Mouse (Mus musculus) left cerebral cortex, adult 11 months (tissue): Measurements from ENCODE around the gene Ksr2.
"Not testable (repeated sequence)": the region's sequence is repeated elsewhere in the genome, so short reads cannot be mapped to it uniquely, and the experiment has no call there.

Source experiments
- DNase-seq: peaks from one replicate; pipeline ENCODE4 v3.0.0; 2022; ENCODE audit warnings: low spot score

Gene Ksr2

GRCm38 (mm10) chr5:117408216-117408615 is 5.6 kb upstream of the Ksr2 start:
- DNase-seq, result no peak

- DNase-seq, result no peak
Observed at GRCm38 (mm10) chr5:117409369-117409768, 4.4 kb upstream of the Ksr2 start.

- no peak for DNase-seq
Observed at GRCm38 (mm10) chr5:117414611-117415010, 811 bp downstream of the Ksr2 start.

GRCm38 (mm10) chr5:117415011-117415912 is 1.5 kb downstream of the Ksr2 start:
- DNase-seq, result no peak

- DNase-seq, result no peak
Observed at GRCm38 (mm10) chr5:117417442-117417841, 3.6 kb downstream of the Ksr2 start.

GRCm38 (mm10) chr5:117433501-117433900 is 19.7 kb downstream of the Ksr2 start:
- DNase-seq, result not testable (repeated sequence)

GRCm38 (mm10) chr5:117440261-117440660 is 26.5 kb downstream of the Ksr2 start:
- no peak for DNase-seq

GRCm38 (mm10) chr5:117441242-117441842 is 27.5 kb downstream of the Ksr2 start:
- DNase-seq, result no peak

- DNase-seq, result no peak
Observed at GRCm38 (mm10) chr5:117442157-117442765, 28.5 kb downstream of the Ksr2 start.

- DNase-seq, result no peak
Observed at GRCm38 (mm10) chr5:117443141-117443540, 29.3 kb downstream of the Ksr2 start.

GRCm38 (mm10) chr5:117443902-117444301 is 30.1 kb downstream of the Ksr2 start:
- DNase-seq, result peak; percentile 45

- no peak for DNase-seq
Observed at GRCm38 (mm10) chr5:117447698-117448097, 33.9 kb downstream of the Ksr2 start.

- no peak for DNase-seq
Observed at GRCm38 (mm10) chr5:117452013-117452412, 38.2 kb downstream of the Ksr2 start.

GRCm38 (mm10) chr5:117455546-117455945 is 41.7 kb downstream of the Ksr2 start:
- DNase-seq, result no peak

- no peak for DNase-seq
Observed at GRCm38 (mm10) chr5:117457121-117457520, 43.3 kb downstream of the Ksr2 start.

- DNase-seq, result no peak
Observed at GRCm38 (mm10) chr5:117457583-117457982, 43.8 kb downstream of the Ksr2 start.

- no peak for DNase-seq
Observed at GRCm38 (mm10) chr5:117458899-117459298, 45.1 kb downstream of the Ksr2 start.

GRCm38 (mm10) chr5:117460261-117460660 is 46.5 kb downstream of the Ksr2 start:
- no peak for DNase-seq

- no peak for DNase-seq
Observed at GRCm38 (mm10) chr5:117467052-117467451, 53.3 kb downstream of the Ksr2 start.

- DNase-seq, result no peak
Observed at GRCm38 (mm10) chr5:117468961-117469360, 55.2 kb downstream of the Ksr2 start.

GRCm38 (mm10) chr5:117469572-117469971 is 55.8 kb downstream of the Ksr2 start:
- DNase-seq, result no peak

GRCm38 (mm10) chr5:117481162-117481561 is 67.4 kb downstream of the Ksr2 start:
- no peak for DNase-seq

- no peak for DNase-seq
Observed at GRCm38 (mm10) chr5:117481586-117481985, 67.8 kb downstream of the Ksr2 start.
